Mouse (Mus musculus) induced T-regulatory cell, adult 2 months (primary cell): Measurements from ENCODE around the gene Cog5.

Experiments used
- DNase-seq: peaks from one replicate; pipeline ENCODE4 v3.0.0-alpha.2; 2012; ENCODE audit warnings: low read depth

Cog5 gene

DNA sequence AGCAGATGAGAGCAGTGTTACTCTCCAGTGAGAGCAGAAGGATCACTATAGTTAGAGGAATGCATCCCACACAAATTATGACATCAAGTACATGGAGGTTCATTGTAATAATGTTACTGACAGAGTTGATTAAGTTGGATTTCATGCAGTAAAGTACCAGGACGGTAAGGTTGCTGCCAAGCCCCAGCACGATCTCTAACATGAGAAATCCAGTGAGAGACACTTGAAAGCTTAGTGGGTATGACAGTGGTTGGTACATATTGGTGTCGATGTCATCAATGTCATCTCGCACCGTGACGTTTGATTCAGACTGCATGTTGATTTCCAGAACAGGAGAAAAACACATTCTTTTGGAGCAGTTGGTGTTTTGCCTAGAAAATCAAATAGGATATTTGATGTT, 55.0 kb downstream of the Cog5 start:
- DNase-seq = no peak

GRCm38 (mm10) chr12:31712233-31712632, 57.6 kb downstream of the Cog5 start:
- no peak for DNase-seq

GRCm38 (mm10) chr12:31712727-31713126, 58.1 kb downstream of the Cog5 start:
- no peak for DNase-seq

DNA sequence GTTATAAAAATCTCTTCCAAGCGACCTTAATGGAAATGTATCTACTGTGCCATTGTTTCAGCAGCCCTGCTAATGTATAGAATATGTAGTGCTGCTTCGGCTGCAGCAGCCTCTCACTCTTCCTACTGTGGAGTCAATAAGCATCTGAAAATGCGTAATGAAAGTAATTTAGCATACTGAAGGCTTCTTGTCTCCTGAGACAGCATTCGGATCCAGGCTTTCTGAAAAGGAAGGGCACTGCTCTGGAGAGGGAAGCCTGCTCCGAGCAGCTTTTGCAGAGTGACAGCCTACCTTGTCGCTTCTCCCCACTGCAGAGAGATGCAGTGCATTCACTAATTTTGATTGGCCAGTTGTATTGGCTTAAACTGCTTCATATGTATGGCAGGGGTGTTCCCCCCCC, 58.9 kb downstream of the Cog5 start, which contains the start of gene Gpr22:
TSS of gene Gpr22 (minus strand) at position 348 of the 400 bp plus-strand sequence.
- no peak for DNase-seq

DNA sequence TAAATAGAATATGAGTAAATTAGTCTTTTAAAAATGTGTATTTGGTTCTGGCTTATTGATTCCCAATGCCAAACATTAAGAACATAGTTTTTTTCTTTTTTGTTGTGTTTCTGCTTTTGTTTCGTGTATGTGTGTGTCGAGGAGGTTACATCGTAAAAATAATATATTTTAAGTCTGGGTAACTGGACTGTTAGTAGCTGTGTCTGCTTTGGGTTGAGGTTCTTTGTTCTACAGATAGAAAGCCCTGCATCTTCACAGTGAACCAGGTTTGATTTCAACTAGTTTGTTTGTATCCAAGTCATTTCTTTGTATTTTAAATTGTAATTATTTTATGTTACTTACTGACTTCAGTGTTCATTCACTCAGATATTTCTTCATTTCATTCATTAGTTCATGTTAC, 59.4 kb downstream of the Cog5 start:
- no peak for DNase-seq

GRCm38 (mm10) chr12:31719586-31720275, 65.1 kb downstream of the Cog5 start:
- peak; percentile 42 for DNase-seq

DNA sequence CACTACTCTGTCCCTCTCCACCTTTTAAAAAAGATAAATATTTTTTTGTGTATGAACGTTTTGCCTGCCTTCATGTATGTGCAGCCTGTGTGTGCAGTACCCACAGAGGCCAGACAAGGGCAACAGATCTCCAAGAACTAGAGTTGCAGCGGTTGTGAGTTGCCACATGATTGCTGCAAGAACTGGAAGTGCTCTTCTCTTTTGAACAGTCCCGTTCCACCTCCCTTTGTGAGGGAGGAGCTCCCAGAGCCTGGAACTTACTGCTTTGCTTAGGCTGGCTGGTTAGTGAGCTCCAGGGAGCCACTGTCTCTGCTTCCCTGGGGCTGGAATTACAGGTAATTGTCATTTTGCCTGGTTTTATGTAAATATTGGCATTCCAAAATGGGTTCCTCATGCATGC, 69.9 kb downstream of the Cog5 start:
- no peak for DNase-seq

DNA sequence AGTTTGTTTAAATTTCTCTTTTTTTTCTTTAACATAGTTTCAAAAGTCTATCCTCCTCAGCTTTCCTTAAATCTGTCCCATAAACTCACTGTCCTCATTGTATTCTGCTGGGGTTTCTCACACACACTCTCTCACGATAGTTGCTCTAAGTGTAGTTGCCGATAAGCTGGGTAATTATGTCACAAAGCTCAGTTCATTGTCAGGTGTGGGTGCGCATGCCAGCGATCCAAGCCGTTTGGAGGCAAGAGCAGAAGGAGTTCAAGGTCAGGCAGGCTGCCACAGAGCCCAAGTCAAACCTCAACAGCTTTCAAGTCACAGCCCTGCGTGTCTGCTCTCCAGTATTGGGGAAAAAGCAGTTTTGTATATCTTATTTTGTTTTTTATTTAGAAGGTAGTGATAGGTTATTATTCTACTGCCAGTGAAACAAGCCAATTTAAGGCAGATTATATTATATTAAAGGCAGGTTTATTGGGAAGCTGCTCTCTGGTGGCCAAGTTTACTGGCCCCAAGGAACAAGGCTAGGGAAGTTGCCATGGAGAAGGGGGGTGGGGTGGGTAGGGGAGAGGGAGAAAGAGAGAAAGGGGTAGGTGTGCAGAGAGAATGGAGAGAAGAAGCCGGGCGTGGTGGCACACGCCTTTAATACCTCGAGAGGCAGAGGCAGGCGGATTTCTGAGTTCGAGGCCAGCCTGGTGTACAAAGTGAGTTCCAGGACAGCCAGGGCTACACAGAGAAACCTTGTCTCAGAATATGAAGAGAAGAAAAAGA, 71.0 kb downstream of the Cog5 start:
- no peak for DNase-seq

GRCm38 (mm10) chr12:31726707-31727106, 72.0 kb downstream of the Cog5 start:
- no peak for DNase-seq

- no peak for DNase-seq
These were observed 75.5 kb downstream of the Cog5 start for GRCm38 (mm10) chr12:31730126-31730525.

DNA sequence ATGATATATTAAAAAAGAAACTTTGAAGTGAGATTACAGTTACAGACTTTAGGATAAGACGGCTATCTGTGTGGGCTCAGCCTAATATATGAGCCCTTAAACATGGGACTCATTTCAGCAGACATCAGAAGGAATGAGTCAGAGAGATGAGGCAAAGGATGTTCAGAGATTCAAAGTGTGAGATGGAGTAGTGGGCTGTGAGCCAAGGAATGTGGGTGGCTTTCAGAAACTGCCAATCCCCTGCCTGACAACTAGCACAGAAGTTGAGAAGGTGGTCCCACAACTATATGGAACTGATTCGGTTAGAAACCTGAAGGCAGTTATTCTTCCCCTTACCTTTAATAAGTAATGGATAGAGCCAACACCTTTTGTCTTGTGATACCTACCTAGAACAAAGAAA, 79.9 kb downstream of the Cog5 start:
- no peak for DNase-seq

GRCm38 (mm10) chr12:31747301-31747700, 92.6 kb downstream of the Cog5 start:
- no peak for DNase-seq

- DNase-seq = no peak
These were observed 95.2 kb downstream of the Cog5 start for GRCm38 (mm10) chr12:31749846-31750245.

DNA sequence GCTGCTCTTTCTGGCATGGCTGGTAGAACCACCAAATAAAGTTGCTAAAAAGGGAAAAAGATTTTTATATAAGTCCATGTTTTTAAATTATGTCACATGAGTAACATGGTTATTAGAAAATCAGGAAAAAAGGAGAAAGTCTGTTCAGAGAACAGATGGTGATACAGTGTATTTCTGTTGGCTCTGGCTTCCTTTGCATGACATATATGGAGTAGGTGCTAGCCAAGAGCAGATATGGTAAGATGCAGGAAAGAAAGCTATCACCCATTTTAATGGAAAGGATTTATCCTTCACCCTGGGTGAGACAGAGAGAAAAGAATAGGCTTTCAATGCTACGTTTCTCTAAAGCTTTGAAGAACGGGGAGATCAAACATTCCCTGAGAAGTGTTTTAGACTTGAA, 99.8 kb downstream of the Cog5 start:
- DNase-seq = no peak

DNA sequence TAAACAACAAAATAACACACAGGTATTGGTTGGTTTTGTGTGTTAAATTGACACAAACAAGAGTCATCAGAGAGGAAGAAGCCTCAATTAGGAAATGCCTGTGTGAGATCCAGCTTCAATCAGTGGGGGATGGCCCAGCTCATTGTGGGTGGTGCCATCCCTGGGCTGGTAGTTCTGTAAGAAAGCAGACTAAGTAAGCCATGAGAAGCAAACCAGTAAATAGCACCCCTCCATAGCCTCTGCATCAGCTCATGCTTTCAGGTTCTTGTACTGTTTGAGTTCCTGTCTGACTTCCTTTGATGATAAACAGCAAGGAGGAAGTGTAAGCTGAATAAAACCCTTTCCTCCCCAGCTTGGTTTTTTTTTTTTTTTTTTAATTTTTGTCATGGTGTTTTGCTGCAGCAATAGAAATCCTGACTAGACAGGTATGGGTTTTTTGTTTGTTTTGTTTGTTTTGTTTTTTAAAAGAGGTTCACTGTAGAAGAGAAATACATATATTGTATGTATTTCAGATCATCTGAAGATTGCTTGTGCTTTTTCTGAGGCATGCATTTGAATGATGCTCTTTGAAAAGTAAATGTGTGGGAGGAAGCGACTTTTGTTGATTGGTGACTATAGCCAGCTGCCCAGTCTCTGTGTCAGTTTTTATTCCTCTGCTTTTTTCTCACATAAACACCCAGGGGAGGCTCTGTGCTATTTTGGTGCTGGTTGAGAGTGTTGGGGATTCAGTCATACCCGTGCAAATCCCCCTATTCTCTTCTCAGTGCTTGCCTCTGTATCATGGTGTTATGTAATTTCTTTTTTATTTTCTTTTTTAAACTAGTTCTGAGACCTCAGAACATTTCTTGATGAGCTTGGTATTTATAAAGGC, 101.5 kb downstream of the Cog5 start:
- DNase-seq = peak; percentile 55

- DNase-seq = no peak
These were observed 118.9 kb downstream of the Cog5 start for GRCm38 (mm10) chr12:31773612-31774011.

GRCm38 (mm10) chr12:31784291-31784690, 129.6 kb downstream of the Cog5 start:
- no peak for DNase-seq

- DNase-seq = no peak
These were observed 133.9 kb downstream of the Cog5 start for GRCm38 (mm10) chr12:31788530-31788929.

- no peak for DNase-seq
These were observed 151.9 kb downstream of the Cog5 start for GRCm38 (mm10) chr12:31806410-31807154.

DNA sequence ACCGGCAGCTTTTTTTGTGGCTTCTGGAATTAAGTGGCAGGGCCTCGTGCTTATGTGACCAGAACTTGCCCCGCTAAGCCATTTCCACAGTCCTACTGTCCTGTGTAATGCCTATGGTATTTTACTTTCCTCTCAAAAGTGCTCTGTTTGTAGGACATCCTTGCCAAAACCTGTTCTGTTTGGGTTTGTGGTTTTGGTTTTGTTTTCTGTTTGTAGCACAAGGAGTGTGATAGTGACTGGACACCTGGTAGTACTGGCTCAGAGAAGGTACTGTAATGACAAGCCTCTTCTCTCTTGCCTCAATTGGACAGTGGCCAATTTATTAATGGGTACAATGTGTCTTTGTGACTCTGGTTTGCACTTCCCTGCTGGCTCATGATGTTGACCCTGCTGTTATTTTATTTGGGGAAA, 163.4 kb downstream of the Cog5 start:
- DNase-seq = no peak

DNA sequence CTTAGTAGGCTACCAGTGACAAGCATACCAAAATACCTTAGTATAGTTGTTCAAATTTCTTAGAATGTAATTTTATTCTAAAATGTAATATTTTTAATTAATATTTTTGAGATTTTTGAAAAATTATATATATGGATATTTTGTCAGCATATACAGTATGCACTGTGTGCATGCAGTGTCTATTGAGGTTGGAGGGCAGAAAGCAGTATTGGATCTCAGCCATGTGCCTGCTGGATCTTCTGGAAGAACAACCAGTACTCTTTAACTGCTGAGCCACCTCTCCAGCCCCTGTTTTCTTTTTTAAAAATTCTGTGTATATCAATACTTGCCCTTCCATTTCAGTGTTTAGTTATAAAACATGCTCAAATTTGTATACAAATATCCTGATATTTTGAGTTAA, 164.4 kb downstream of the Cog5 start:
- DNase-seq = no peak

DNA sequence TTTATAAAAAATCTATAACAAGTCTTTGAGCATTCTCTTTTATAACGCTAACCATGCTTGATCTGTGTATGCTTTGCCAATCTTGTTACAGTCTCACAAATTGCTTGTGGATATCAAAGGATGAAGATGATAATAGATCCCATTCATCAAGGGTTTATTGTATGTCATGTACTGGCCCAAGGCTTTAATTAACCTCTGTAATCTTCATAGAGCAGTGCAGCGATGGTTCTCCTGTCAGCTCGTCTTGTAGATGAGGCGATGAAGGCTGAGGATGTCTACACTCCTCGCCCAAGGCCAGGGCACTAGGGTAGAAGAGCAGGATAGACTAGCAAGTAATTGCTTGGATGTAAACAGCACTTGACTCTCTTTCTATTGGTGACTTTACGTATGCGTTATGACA, 164.9 kb downstream of the Cog5 start:
- no peak for DNase-seq
